16 mouse cellular contexts compared by ENCODE assay signal in genomic region chr2:153657659-153658058, GRCm38 (mm10). TPM values are rescaled to one million over a fixed set of nuclear protein-coding genes. Genes with fewer than 3 reads are reported as not detected.
A peak's percentile ranks its signal among the peaks of the same experiment; 100 is the strongest.
DNase-seq lines count a peak whose midpoint lies in the region; ATAC-seq and TF ChIP-seq lines count a peak whose summit lies in the region.
"Not testable (repeated sequence)": the region's sequence is repeated elsewhere in the genome, so short reads cannot be mapped to it uniquely, and the experiment has no call there.
"Had no signal": no experiment of that assay in that cellular context is flagged by ENCODE, and none has a peak within 500 bp of the region (broad histone marks: within the 10 kb centered on the region; RNA-seq: fewer than 3 reads in every experiment).

No protein-coding gene starts in this region.

- H3K9me3 ChIP-seq in embryonic facial prominence, embryonic 11.5 days (replicated peaks; ENCODE audit: control insufficient read depth, low read length); intestine, embryonic 16.5 days (ENCODE audit: control insufficient read depth, low read length); kidney, embryonic 15.5 days (replicated peaks); kidney, postnatal 0 days (replicated peaks; ENCODE audit: low read length); liver, embryonic 12.5 days (replicated peaks); liver, embryonic 15.5 days (replicated peaks); liver, postnatal 0 days (ENCODE audit: low read length); stomach, embryonic 15.5 days: not testable (repeated sequence)

- not testable (repeated sequence) for H3K4me2 ChIP-seq in embryonic facial prominence, embryonic 11.5 days (ENCODE audit: low read depth, low read length); intestine, embryonic 16.5 days (ENCODE audit: low read depth, low read length); kidney, embryonic 15.5 days; kidney, postnatal 0 days (ENCODE audit: low read length); liver, embryonic 12.5 days; liver, embryonic 15.5 days; liver, postnatal 0 days (ENCODE audit: low read depth, low read length); stomach, embryonic 15.5 days

- 79% methylated on average over 5 of the region's 8 CpGs for whole genome bisulfite sequencing in embryonic facial prominence, embryonic 11.5 days
- WGBS in intestine, embryonic 16.5 days = 57% methylated on average over 6 of the region's 8 CpGs
- 64% methylated on average over 8 of the region's 8 CpGs for WGBS in kidney, embryonic 15.5 days
- 57% methylated on average over 6 of the region's 8 CpGs for WGBS in kidney, postnatal 0 days
- 72% methylated on average over 8 of the region's 8 CpGs for WGBS in liver, embryonic 12.5 days (ENCODE audit: insufficient replicate concordance)
- WGBS in liver, embryonic 15.5 days (ENCODE audit: insufficient replicate concordance) = 72% methylated on average over 8 of the region's 8 CpGs
- 61% methylated on average over 6 of the region's 8 CpGs for WGBS in liver, postnatal 0 days (ENCODE audit: insufficient replicate concordance)
- 75% methylated on average over 8 of the region's 8 CpGs for WGBS in stomach, embryonic 15.5 days

- H3K36me3 ChIP-seq in embryonic facial prominence, embryonic 11.5 days (replicated peaks; ENCODE audit: control insufficient read depth, insufficient read depth, low read depth, low read length); intestine, embryonic 16.5 days (ENCODE audit: control insufficient read depth, insufficient read depth, low read length); kidney, postnatal 0 days (ENCODE audit: insufficient read depth, low read length); liver, embryonic 15.5 days (replicated peaks); liver, postnatal 0 days (replicated peaks; ENCODE audit: insufficient read depth, low read length); stomach, embryonic 15.5 days: not testable (repeated sequence)
- H3K36me3 ChIP-seq in kidney, embryonic 15.5 days = peaks cover 13% of the 10 kb centered on the region; the same call in 1 of the 2 replicates
- H3K36me3 ChIP-seq in liver, embryonic 12.5 days = peaks cover 10% of the 10 kb centered on the region; the same call in 1 of the 2 replicates

- not testable (repeated sequence) for DNase-seq in embryonic facial prominence, embryonic 11.5 days (ENCODE audit: low spot score); kidney, postnatal 0 days (ENCODE audit: low spot score); liver, postnatal 0 days

- not testable (repeated sequence) for H3K27me3 ChIP-seq in embryonic facial prominence, embryonic 11.5 days (ENCODE audit: control insufficient read depth, insufficient read depth, low read length); intestine, embryonic 16.5 days (replicated peaks; ENCODE audit: control insufficient read depth, insufficient read depth, low read length); kidney, embryonic 15.5 days; kidney, postnatal 0 days (ENCODE audit: insufficient read depth, low read length); liver, embryonic 12.5 days (replicated peaks); liver, embryonic 15.5 days; liver, postnatal 0 days (ENCODE audit: insufficient read depth, low read length); stomach, embryonic 15.5 days (replicated peaks)

- not testable (repeated sequence) for H3K9ac ChIP-seq in embryonic facial prominence, embryonic 11.5 days (replicated peaks; ENCODE audit: low read length); intestine, embryonic 16.5 days (ENCODE audit: low read depth, low read length); kidney, embryonic 15.5 days; kidney, postnatal 0 days (ENCODE audit: low read depth, low read length); liver, embryonic 12.5 days; liver, embryonic 15.5 days; liver, postnatal 0 days (replicated peaks); stomach, embryonic 15.5 days

- not testable (repeated sequence) for H3K27ac ChIP-seq in embryonic facial prominence, embryonic 11.5 days (replicated peaks; ENCODE audit: low read depth, low read length); intestine, embryonic 16.5 days (ENCODE audit: low read length); kidney, embryonic 15.5 days; kidney, postnatal 0 days; liver, embryonic 12.5 days; liver, embryonic 15.5 days (replicated peaks); stomach, embryonic 15.5 days
- H3K27ac ChIP-seq in liver, postnatal 0 days (ENCODE audit: low read depth) = peak overlapping the region; percentile 62

- not testable (repeated sequence) for H3K4me1 ChIP-seq in embryonic facial prominence, embryonic 11.5 days (ENCODE audit: control insufficient read depth, insufficient read depth, low read length); intestine, embryonic 16.5 days (ENCODE audit: control insufficient read depth, insufficient read depth, low read length); kidney, postnatal 0 days (replicated peaks; ENCODE audit: insufficient read depth, low read length); liver, embryonic 12.5 days; liver, embryonic 15.5 days (replicated peaks); stomach, embryonic 15.5 days
- H3K4me1 ChIP-seq in kidney, embryonic 15.5 days = peaks cover 19% of the 10 kb centered on the region
- H3K4me1 ChIP-seq in liver, postnatal 0 days (ENCODE audit: insufficient read depth) = peaks cover 21% of the 10 kb centered on the region

- not testable (repeated sequence) for TF ChIP-seq CTCF in kidney, postnatal 0 days (IDR thresholded peaks at IDR 0.05; ENCODE audit: low read depth); liver, postnatal 0 days (IDR thresholded peaks at IDR 0.05; ENCODE audit: low read depth)

- not testable (repeated sequence) for TF ChIP-seq EP300 in liver, postnatal 0 days (IDR thresholded peaks at IDR 0.05; ENCODE audit: low read depth)

- ATAC-seq in embryonic facial prominence, embryonic 11.5 days (replicated peaks; ENCODE audit: insufficient number of reproducible peaks, low FRiP score, low TSS enrichment, low read depth) = 0 out of 2 replicates have a peak, but pooled peaks have one; percentile 18
- ATAC-seq in intestine, embryonic 16.5 days = peak; percentile 69
- ATAC-seq in kidney, embryonic 15.5 days (replicated peaks; ENCODE audit: low FRiP score) = peak; percentile 54; the same call in 1 of the 2 replicates
- peak; percentile 71 for ATAC-seq in kidney, postnatal 0 days (replicated peaks; ENCODE audit: low FRiP score, low read depth)
- ATAC-seq in liver, embryonic 12.5 days = peak; percentile 51; the same call in 1 of the 2 replicates
- 0 out of 2 replicates have a peak, but pooled peaks have one; percentile 28 for ATAC-seq in liver, embryonic 15.5 days (ENCODE audit: insufficient read depth)
- ATAC-seq in liver, postnatal 0 days = peak; percentile 95
- ATAC-seq in stomach, embryonic 15.5 days (ENCODE audit: insufficient read depth, low FRiP score, low read depth) = peak; percentile 39; the same call in 1 of the 2 replicates

- H3K4me3 ChIP-seq in embryonic facial prominence, embryonic 11.5 days (ENCODE audit: low read depth, low read length); intestine, embryonic 16.5 days (ENCODE audit: low read length); kidney, embryonic 15.5 days (replicated peaks); kidney, postnatal 0 days (replicated peaks; ENCODE audit: low read depth, low read length); liver, embryonic 12.5 days; liver, embryonic 15.5 days (replicated peaks); liver, postnatal 0 days (ENCODE audit: low read depth, low read length); stomach, embryonic 15.5 days (replicated peaks): not testable (repeated sequence)

RNA-seq across cellular contexts. Expression of gene Dnmt3b, which starts 8.4 kb away (rescaled TPM):
- polyA plus RNA-seq in embryonic facial prominence, embryonic 11.5 days (2014; fragmentation: Nextera tagmentation; extraction: Ambion mirVana) = 15.0 and 16.6 TPM in 2 replicates
- 6.4 and 7.8 TPM in 2 replicates for polyA plus RNA-seq in intestine, embryonic 16.5 days (2015; fragmentation: Nextera tagmentation; extraction: Ambion mirVana)
- polyA plus RNA-seq in kidney, embryonic 15.5 days (2015; fragmentation: Nextera tagmentation; extraction: Ambion mirVana) = 15.7 and 16.5 TPM in 2 replicates
- polyA plus RNA-seq in kidney, postnatal 0 days (2015; fragmentation: Nextera tagmentation; extraction: Ambion mirVana) = 9.4 and 10.5 TPM in 2 replicates
- 16.6 and 17.1 TPM in 2 replicates for polyA plus RNA-seq in liver, embryonic 12.5 days (2016; fragmentation: Nextera tagmentation; extraction: Ambion mirVana)
- 4.3 and 4.4 TPM in 2 replicates for polyA plus RNA-seq in liver, embryonic 15.5 days (2015; fragmentation: Nextera tagmentation; extraction: Ambion mirVana)
- polyA plus RNA-seq in liver, postnatal 0 days (2015; fragmentation: Nextera tagmentation; extraction: Ambion mirVana) = 4.8 and 5.3 TPM in 2 replicates
- 8.9 and 9.7 TPM in 2 replicates for polyA plus RNA-seq in stomach, embryonic 15.5 days (2015; fragmentation: Nextera tagmentation; extraction: Ambion mirVana)

RNA-seq across cellular contexts. Expression of gene Commd7, which starts 25.1 kb away (rescaled TPM):
- 68.0 and 68.6 TPM in 2 replicates for polyA plus RNA-seq in embryonic facial prominence, embryonic 11.5 days (2014; fragmentation: Nextera tagmentation; extraction: Ambion mirVana)
- 84.5 and 88.4 TPM in 2 replicates for polyA plus RNA-seq in intestine, embryonic 16.5 days (2015; fragmentation: Nextera tagmentation; extraction: Ambion mirVana)
- polyA plus RNA-seq in kidney, embryonic 15.5 days (2015; fragmentation: Nextera tagmentation; extraction: Ambion mirVana) = 75.2 and 78.8 TPM in 2 replicates
- polyA plus RNA-seq in kidney, postnatal 0 days (2015; fragmentation: Nextera tagmentation; extraction: Ambion mirVana) = 78.7 and 78.8 TPM in 2 replicates
- 44.0 and 45.7 TPM in 2 replicates for polyA plus RNA-seq in liver, embryonic 12.5 days (2016; fragmentation: Nextera tagmentation; extraction: Ambion mirVana)
- 28.1 and 28.2 TPM in 2 replicates for polyA plus RNA-seq in liver, embryonic 15.5 days (2015; fragmentation: Nextera tagmentation; extraction: Ambion mirVana)
- 31.2 and 32.9 TPM in 2 replicates for polyA plus RNA-seq in liver, postnatal 0 days (2015; fragmentation: Nextera tagmentation; extraction: Ambion mirVana)
- 73.9 and 77.9 TPM in 2 replicates for polyA plus RNA-seq in stomach, embryonic 15.5 days (2015; fragmentation: Nextera tagmentation; extraction: Ambion mirVana)

RNA-seq across cellular contexts. Expression of gene Dnmt3c, which starts 38.8 kb away (rescaled TPM):
- not detected in 2 replicates for polyA plus RNA-seq in embryonic facial prominence, embryonic 11.5 days (2014; fragmentation: Nextera tagmentation; extraction: Ambion mirVana)
- polyA plus RNA-seq in intestine, embryonic 16.5 days (2015; fragmentation: Nextera tagmentation; extraction: Ambion mirVana) = not detected in 2 replicates
- polyA plus RNA-seq in kidney, embryonic 15.5 days (2015; fragmentation: Nextera tagmentation; extraction: Ambion mirVana) = not detected in 2 replicates
- 0.06 TPM in 1 of 2 replicates, not detected in the other for polyA plus RNA-seq in kidney, postnatal 0 days (2015; fragmentation: Nextera tagmentation; extraction: Ambion mirVana)
- polyA plus RNA-seq in liver, embryonic 12.5 days (2016; fragmentation: Nextera tagmentation; extraction: Ambion mirVana) = 0.42 and 0.58 TPM in 2 replicates
- polyA plus RNA-seq in liver, embryonic 15.5 days (2015; fragmentation: Nextera tagmentation; extraction: Ambion mirVana) = 0.67 and 0.81 TPM in 2 replicates
- 0.19 and 0.46 TPM in 2 replicates for polyA plus RNA-seq in liver, postnatal 0 days (2015; fragmentation: Nextera tagmentation; extraction: Ambion mirVana)
- 0.06 and 0.10 TPM in 2 replicates for polyA plus RNA-seq in stomach, embryonic 15.5 days (2015; fragmentation: Nextera tagmentation; extraction: Ambion mirVana)
- polyA plus RNA-seq: activated CD4-positive, CD25-positive, alpha-beta regulatory T cell, adult 4 months; CD4-positive, CD25-positive, alpha-beta regulatory T cell, adult 4 months; embryonic facial prominence, embryonic 10.5 days; embryonic facial prominence, embryonic 13.5 days; embryonic facial prominence, embryonic 15.5 days; erythroblast, embryonic 14.5 days; forebrain, embryonic 10.5 days; forebrain, embryonic 12.5 days had no signal

Comparison
In these comparisons a context has a peak if more than half of its experiments do, and no peak if none do; other contexts are left out.
1. ATAC-seq: peak in every context shown above with its lines; median percentile 95 in liver, postnatal 0 days; 71 in kidney, postnatal 0 days; 69 in intestine, embryonic 16.5 days; 54 in kidney, embryonic 15.5 days; 51 in liver, embryonic 12.5 days; 39 in stomach, embryonic 15.5 days; 28 in liver, embryonic 15.5 days; 18 in embryonic facial prominence, embryonic 11.5 days.